Mouse (Mus musculus) midbrain, postnatal 0 days (tissue): Measurements from ENCODE around the gene Olfr98. TPM values are rescaled to one million over a fixed set of nuclear protein-coding genes. Genes with fewer than 3 reads are reported as not detected.
A peak's percentile ranks its signal among the peaks of the same experiment; 100 is the strongest.
"Not testable (repeated sequence)": the region's sequence is repeated elsewhere in the genome, so short reads cannot be mapped to it uniquely, and the experiment has no call there.

Experiments used
- ATAC-seq: fragments of 200-750 bp; cut with Nextera tagmentation; 2 replicates; pipeline ENCODE4 v1.8.0; 2017; ENCODE audit warnings: moderate number of reproducible peaks, mild to moderate bottlenecking, moderate TSS enrichment, moderate library complexity; ENCODE audit not compliant: low FRiP score
- DNase-seq: peaks from one replicate; pipeline ENCODE4 v3.0.0-alpha.2; 2015; ENCODE audit warnings: low spot score
- H3K27ac ChIP-seq: fragments of 300-500 bp; sonication (generic); 2 replicates; pipeline ENCODE4 v1.5.1; 2014; ENCODE audit warnings: low read depth, mild to moderate bottlenecking, low read length, mixed read lengths
- H3K27me3 ChIP-seq: fragments of 300-500 bp; sonication (generic); 2 replicates; pipeline ENCODE4 v1.6.1; 2014; ENCODE audit warnings: low read length, control low read depth, mixed read lengths; ENCODE audit not compliant: insufficient read depth
- H3K36me3 ChIP-seq: fragments of 300-500 bp; sonication (generic); 2 replicates; pipeline ENCODE4 v1.6.1; 2014; ENCODE audit warnings: low read length, control low read depth, mixed read lengths; ENCODE audit not compliant: insufficient read depth
- H3K4me1 ChIP-seq: fragments of 300-500 bp; sonication (generic); 2 replicates; pipeline ENCODE4 v1.6.1; 2014; ENCODE audit warnings: mild to moderate bottlenecking, control low read depth, antibody characterized with exemption, low read length, mixed read lengths; ENCODE audit not compliant: insufficient read depth
- H3K4me2 ChIP-seq: fragments of 300-500 bp; sonication (generic); 2 replicates; pipeline ENCODE4 v1.6.1; 2014; ENCODE audit warnings: low read depth, mild to moderate bottlenecking, low read length, mixed read lengths; ENCODE audit not compliant: poor library complexity, severe bottlenecking
- H3K4me3 ChIP-seq: fragments of 300-500 bp; sonication (generic); 2 replicates; pipeline ENCODE4 v1.5.1; 2014; ENCODE audit warnings: low read depth, mild to moderate bottlenecking, low read length, moderate library complexity
- H3K9ac ChIP-seq: fragments of 300-500 bp; sonication (generic); replicated peaks from 2 replicates; pipeline ENCODE4 v1.6.1; 2014; ENCODE audit warnings: mild to moderate bottlenecking, low read length, moderate library complexity, mixed read lengths; ENCODE audit not compliant: poor library complexity, severe bottlenecking
- H3K9me3 ChIP-seq: fragments of 300-500 bp; sonication (generic); 2 replicates; pipeline ENCODE4 v1.6.1; 2016; ENCODE audit warnings: low read length, control low read depth
- CTCF ChIP-seq: IDR thresholded peaks from 2 replicates; pipeline ENCODE4 v1.5.1; 2016; ENCODE audit warnings: antibody characterized with exemption, mild to moderate bottlenecking
- WGBS: fragments of 180-500 bp; shearing (Covaris S2); extraction: QIAGEN DNeasy Blood & Tissue Kit; methylation state at CpG from one replicate; pipeline ENCODE4 v1.1.7; 2014; 5-methylcytosine and 5-hydroxymethylcytosine counted together
- polyA plus RNA-seq: library from polyadenylated mRNA; unstranded; fragments of >200 nt; fragmentation: Nextera tagmentation; extraction: Ambion mirVana; gene quantifications from 2 replicates; pipeline ENCODE4 v1.2.1, GENCODE M21; 2015
- total RNA-seq: library from RNA; depleted of rRNA; stranded (reverse); fragments of >200 nt; gene quantifications from 2 replicates; pipeline ENCODE4 v1.2.3, GENCODE M21; 2014

Olfr98 gene
- total and polyA plus RNA-seq, 2 experiments from 2014 or later: not detected

- Histone ChIP-seq H3K27ac (no peak overlapping the region), H3K36me3 (no peaks in the 10 kb centered on the region), H3K27me3 (no peaks in the 10 kb centered on the region), H3K9me3 (no peaks in the 10 kb centered on the region), H3K4me1 (no peaks in the 10 kb centered on the region), H3K4me3 (no peak overlapping the region), H3K4me2 (no peak overlapping the region), H3K9ac (no peak overlapping the region)
- DNase-seq (peak; percentile 53), ATAC-seq (peak; percentile 76; the same call in 1 of the 2 replicates)
- 29% methylated on average over 5 of the region's 5 CpGs for WGBS
- TF ChIP-seq CTCF: peak; percentile 50
These were observed 16.8 kb downstream of the Olfr98 start for GRCm38 (mm10) chr17:37246715-37247114.

- H3K4me2 ChIP-seq: no peak overlapping the region
These were observed 21.4 kb downstream of the Olfr98 start for GRCm38 (mm10) chr17:37242198-37242597.

GRCm38 (mm10) chr17:37237230-37237629 is 26.3 kb downstream of the Olfr98 start, which contains the start of gene Olfr97:
Olfr97 (minus strand) TSS chr17:37237330.
- WGBS: 86% methylated on average over 2 of the region's 2 CpGs
- not testable (repeated sequence) for H3K27ac ChIP-seq, H3K9me3 ChIP-seq, H3K4me3 ChIP-seq, DNase-seq, H3K9ac ChIP-seq, H3K4me2 ChIP-seq, H3K27me3 ChIP-seq, H3K36me3 ChIP-seq, H3K4me1 ChIP-seq, ATAC-seq

More at GRCm38 (mm10) chr17:37242198-37242597, 21.4 kb downstream of the Olfr98 start:
- no peaks in the 10 kb centered on the region for H3K4me1 ChIP-seq
- no peaks in the 10 kb centered on the region for H3K9me3 ChIP-seq
- H3K27ac ChIP-seq: no peak overlapping the region
- no peak overlapping the region for H3K9ac ChIP-seq
- no peaks in the 10 kb centered on the region for H3K27me3 ChIP-seq
- no peak overlapping the region for H3K4me3 ChIP-seq
- DNase-seq (no peak), ATAC-seq (no peak)
- no peak for TF ChIP-seq CTCF
- WGBS: 60% methylated on average over 3 of the region's 3 CpGs
- H3K36me3 ChIP-seq: no peaks in the 10 kb centered on the region

- peak; percentile 16 for DNase-seq
- H3K4me3 ChIP-seq: no peak overlapping the region
- no peaks in the 10 kb centered on the region for H3K36me3 ChIP-seq
- H3K27ac ChIP-seq: no peak overlapping the region
- peak; percentile 50 for TF ChIP-seq CTCF
- no peak overlapping the region for H3K9ac ChIP-seq
- H3K27me3 ChIP-seq: no peaks in the 10 kb centered on the region
- no peak for ATAC-seq
- H3K4me2 ChIP-seq: no peak overlapping the region
- WGBS: 25% methylated on average over 1 of the region's 1 CpGs
- H3K4me1 ChIP-seq: no peaks in the 10 kb centered on the region
- H3K9me3 ChIP-seq: no peaks in the 10 kb centered on the region
These were observed 41.7 kb downstream of the Olfr98 start for GRCm38 (mm10) chr17:37221879-37222278.

GRCm38 (mm10) chr17:37219846-37220245 is 43.7 kb downstream of the Olfr98 start, which contains the start of gene Olfr96:
Olfr96 (plus strand) TSS chr17:37220146.
- no peak within 1 kb of the TSS for H3K4me2 ChIP-seq
- no peak within 1 kb of the TSS for H3K9ac ChIP-seq
- H3K27me3 ChIP-seq: no peaks in the 10 kb centered on the region
- no peaks in the 10 kb centered on the region for H3K36me3 ChIP-seq
- no peaks in the 10 kb centered on the region for H3K4me1 ChIP-seq
- no peak within 1 kb of the TSS for H3K4me3 ChIP-seq
- H3K27ac ChIP-seq: no peak within 1 kb of the TSS
- DNase-seq: no peak
- no peak for TF ChIP-seq CTCF
- 64% methylated on average over 4 of the region's 4 CpGs for WGBS
- no peaks in the 10 kb centered on the region for H3K9me3 ChIP-seq
- no peak for ATAC-seq

- 83% methylated on average over 3 of the region's 3 CpGs for WGBS
- ATAC-seq: no peak
These were observed 45.1 kb downstream of the Olfr98 start for GRCm38 (mm10) chr17:37218486-37218885.

More at GRCm38 (mm10) chr17:37218486-37218885, 45.1 kb downstream of the Olfr98 start:
- no peak for DNase-seq
- Histone ChIP-seq H3K4me2 (no peak overlapping the region), H3K9ac (no peak overlapping the region), H3K27ac (no peak overlapping the region), H3K27me3 (no peaks in the 10 kb centered on the region), H3K9me3 (no peaks in the 10 kb centered on the region), H3K36me3 (no peaks in the 10 kb centered on the region), H3K4me1 (no peaks in the 10 kb centered on the region), H3K4me3 (no peak overlapping the region)
- no peak for TF ChIP-seq CTCF
